Mouse (Mus musculus) kidney, adult 8-10 months (tissue): ENCODE measurements at regions not wholly inside any gene's neighbourhood (a gene's known extent, or its start where the extent isn't known, plus 50 kb on each side); places are given as distances from the start of the nearest gene placed in this dataset.
"Not testable (repeated sequence)": the region's sequence is repeated elsewhere in the genome, so short reads cannot be mapped to it uniquely, and the experiment has no call there.

Experiments used
- DNase-seq, 2 experiments: peaks; one replicate each; pipeline ENCODE4 v3.0.0; 2022

- peak; percentile 0 to 56 for DNase-seq
These were observed 828.1 kb downstream of the Gm10330 start for GRCm38 (mm10) chr12:22951956-22952355.

- not testable (repeated sequence) for DNase-seq
These were observed 873.9 kb downstream of the Gm10330 start for GRCm38 (mm10) chr12:22906156-22906555.
